Mouse (Mus musculus): Measurements from ENCODE around the gene Ttll8. TPM values are rescaled to one million over a fixed set of nuclear protein-coding genes. Genes with fewer than 3 reads are reported as not detected.
A peak's percentile ranks its signal among the peaks of the same experiment; 100 is the strongest.

Ttll8 gene
- polyA plus RNA-seq, 1 experiment = not detected

DNA sequence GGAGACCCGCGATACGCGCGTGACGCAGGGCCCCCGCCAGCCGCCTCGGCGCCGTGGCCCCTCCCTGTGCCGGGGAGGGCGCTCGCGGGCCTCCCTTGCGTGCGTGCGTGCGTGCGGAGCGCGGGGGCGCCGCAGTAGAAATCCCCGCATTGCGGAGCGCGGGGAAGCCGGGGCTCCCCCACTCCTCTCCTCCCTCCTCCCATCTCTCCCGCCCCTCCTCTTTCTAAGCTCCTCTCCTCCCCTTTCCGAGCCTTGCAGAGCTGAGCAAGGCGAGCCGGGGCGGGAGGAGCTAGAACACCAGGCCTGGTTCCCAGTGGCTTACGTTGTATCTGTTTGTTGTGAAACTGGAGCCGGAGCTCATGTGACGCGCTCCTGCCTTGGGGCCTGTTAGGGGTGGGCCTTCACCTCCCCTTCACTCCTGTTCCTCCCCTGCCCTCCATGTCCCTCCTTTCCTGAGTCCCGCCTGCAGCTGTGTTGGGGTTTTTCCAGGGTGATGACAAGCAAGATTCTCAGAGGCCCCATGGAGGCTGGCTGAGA is 90.5 kb downstream of the Ttll8 start:
- peaks cover 74% of the 10 kb centered on the region for H3K4me1 ChIP-seq
- H3K9me3 ChIP-seq = no peaks in the 10 kb centered on the region; the same call in 1 of the 2 replicates
- peaks cover 16% of the 10 kb centered on the region for H3K27me3 ChIP-seq (replicated peaks)
- H3K4me3 ChIP-seq (replicated peaks) = peak overlapping the region; percentile 98
- TF ChIP-seq GATA1 (IDR thresholded peaks at IDR 0.05; ENCODE audit: borderline replicate concordance, low read length) (no peak), FLI1 (IDR thresholded peaks at IDR 0.05; ENCODE audit: low read length) (no peak)
- H3K36me3 ChIP-seq (replicated peaks; ENCODE audit: low read length) = peaks cover 31% of the 10 kb centered on the region

GRCm38 (mm10) chr15:88862881-88863694 is 91.1 kb downstream of the Ttll8 start:
- Histone ChIP-seq H3K4me1 (peaks cover 70% of the 10 kb centered on the region), H3K9me3 (no peaks in the 10 kb centered on the region), H3K36me3 (replicated peaks; ENCODE audit: low read length) (peaks cover 31% of the 10 kb centered on the region), H3K27me3 (replicated peaks) (peaks cover 22% of the 10 kb centered on the region), H3K4me3 (replicated peaks) (peak overlapping the region; percentile 98)
- TF ChIP-seq GATA1 (IDR thresholded peaks at IDR 0.05; ENCODE audit: borderline replicate concordance, low read length) = no peak
- TF ChIP-seq FLI1 (IDR thresholded peaks at IDR 0.05; ENCODE audit: low read length) = no peak

GRCm38 (mm10) chr15:88861772-88862622 is 92.2 kb downstream of the Ttll8 start, which contains the start of gene Pim3:
Gene Pim3 (plus strand): TSS chr15:88862186.
- H3K4me3 ChIP-seq (replicated peaks) = peak within 1 kb of the TSS; percentile 98
- H3K9me3 ChIP-seq = no peaks in the 10 kb centered on the region
- H3K36me3 ChIP-seq (replicated peaks; ENCODE audit: low read length) = peaks cover 28% of the 10 kb centered on the region
- peaks cover 59% of the 10 kb centered on the region for H3K4me1 ChIP-seq
- H3K27me3 ChIP-seq (replicated peaks) = peaks cover 33% of the 10 kb centered on the region
- peak; percentile 10; the same call in 1 of the 2 replicates for TF ChIP-seq FLI1 (IDR thresholded peaks at IDR 0.05; ENCODE audit: low read length)
- TF ChIP-seq GATA1 (IDR thresholded peaks at IDR 0.05; ENCODE audit: borderline replicate concordance, low read length) = no peak

DNA sequence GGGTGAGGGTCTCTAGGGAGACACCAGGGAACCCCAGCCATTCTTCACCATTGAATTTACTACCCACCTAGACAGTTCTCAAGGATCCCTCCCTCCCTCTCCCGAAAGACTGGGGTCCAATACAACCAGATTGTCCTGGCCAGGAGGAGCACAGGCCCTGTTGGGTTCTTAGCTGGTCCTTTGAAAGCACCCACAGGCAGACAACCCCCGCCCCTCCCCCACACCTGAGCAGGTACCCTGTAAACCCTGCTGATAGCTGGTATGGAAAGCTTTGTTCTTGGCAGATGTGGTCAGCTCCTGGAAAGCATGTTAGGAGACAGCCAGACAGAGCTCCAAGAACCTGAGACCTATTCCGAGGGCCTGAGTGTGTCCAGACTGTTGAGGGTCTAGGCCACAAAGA is 93.4 kb downstream of the Ttll8 start:
- Histone ChIP-seq H3K9me3 (no peaks in the 10 kb centered on the region), H3K4me3 (replicated peaks) (no peak overlapping the region), H3K27me3 (replicated peaks) (peaks cover 43% of the 10 kb centered on the region), H3K4me1 (peaks cover 53% of the 10 kb centered on the region), H3K36me3 (replicated peaks; ENCODE audit: low read length) (peaks cover 16% of the 10 kb centered on the region)
- TF ChIP-seq FLI1 (IDR thresholded peaks at IDR 0.05; ENCODE audit: low read length) (no peak), GATA1 (IDR thresholded peaks at IDR 0.05; ENCODE audit: borderline replicate concordance, low read length) (no peak)

DNA sequence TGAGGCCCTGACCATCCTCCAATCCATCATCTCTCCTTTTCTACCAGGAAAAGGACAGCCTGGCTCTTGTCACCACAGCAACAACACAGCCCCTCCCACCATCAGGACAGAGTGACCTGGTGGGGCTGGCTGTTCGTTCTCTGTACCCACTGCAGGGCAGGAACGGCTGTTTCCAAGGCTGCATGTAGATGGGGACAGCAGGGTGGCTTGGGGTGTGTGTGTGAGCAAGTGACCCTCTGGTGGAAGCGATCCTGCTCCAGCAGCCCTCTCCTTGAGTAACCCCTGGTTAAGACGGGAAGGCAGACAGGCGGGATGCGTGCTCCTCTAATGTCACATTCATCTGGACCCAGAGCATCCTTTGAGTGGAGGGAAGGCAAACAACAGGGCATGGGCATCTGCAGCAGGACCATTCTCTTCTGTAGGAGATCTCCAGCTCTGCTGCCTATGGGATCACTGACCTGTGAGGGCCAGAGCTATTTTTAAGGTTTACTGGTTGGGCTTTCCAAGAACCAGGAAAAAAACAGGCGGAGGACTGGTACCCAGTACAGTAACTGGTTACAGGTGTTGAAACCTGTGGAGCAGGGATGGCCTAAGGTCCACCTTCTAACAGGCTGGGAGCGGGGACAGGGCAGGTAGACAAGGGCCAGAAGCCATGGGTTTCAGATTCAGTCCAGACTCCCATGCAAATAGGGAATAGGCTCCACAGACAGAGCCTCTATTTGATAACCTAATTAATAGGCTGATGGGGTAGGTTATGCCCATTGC is 94.8 kb downstream of the Ttll8 start:
- no peak for TF ChIP-seq FLI1 (IDR thresholded peaks at IDR 0.05; ENCODE audit: low read length)
- TF ChIP-seq GATA1 (IDR thresholded peaks at IDR 0.05; ENCODE audit: borderline replicate concordance, low read length) = no peak
- peaks cover 4% of the 10 kb centered on the region for H3K36me3 ChIP-seq (replicated peaks; ENCODE audit: low read length)
- no peaks in the 10 kb centered on the region for H3K9me3 ChIP-seq
- peaks cover 52% of the 10 kb centered on the region for H3K27me3 ChIP-seq (replicated peaks)
- H3K4me3 ChIP-seq (replicated peaks) = no peak overlapping the region
- H3K4me1 ChIP-seq = peaks cover 56% of the 10 kb centered on the region

GRCm38 (mm10) chr15:88858707-88859106 is 95.5 kb downstream of the Ttll8 start:
- H3K27me3 ChIP-seq (replicated peaks) = peaks cover 56% of the 10 kb centered on the region
- no peak overlapping the region for H3K4me3 ChIP-seq (replicated peaks)
- no peaks in the 10 kb centered on the region for H3K36me3 ChIP-seq (replicated peaks; ENCODE audit: low read length)
- H3K9me3 ChIP-seq = no peaks in the 10 kb centered on the region
- peaks cover 55% of the 10 kb centered on the region for H3K4me1 ChIP-seq
- TF ChIP-seq GATA1 (IDR thresholded peaks at IDR 0.05; ENCODE audit: borderline replicate concordance, low read length) (no peak), FLI1 (IDR thresholded peaks at IDR 0.05; ENCODE audit: low read length) (no peak)

- Histone ChIP-seq H3K27me3 (replicated peaks) (peaks cover 62% of the 10 kb centered on the region), H3K4me1 (peaks cover 49% of the 10 kb centered on the region), H3K36me3 (replicated peaks; ENCODE audit: low read length) (no peaks in the 10 kb centered on the region), H3K4me3 (replicated peaks) (no peak overlapping the region), H3K9me3 (no peaks in the 10 kb centered on the region)
- TF ChIP-seq FLI1 (IDR thresholded peaks at IDR 0.05; ENCODE audit: low read length) = no peak
- no peak for TF ChIP-seq GATA1 (IDR thresholded peaks at IDR 0.05; ENCODE audit: borderline replicate concordance, low read length)
Observed at GRCm38 (mm10) chr15:88858141-88858541, 96.1 kb downstream of the Ttll8 start.

GRCm38 (mm10) chr15:88857361-88857760 is 96.9 kb downstream of the Ttll8 start:
- H3K4me3 ChIP-seq (replicated peaks) = no peak overlapping the region
- H3K9me3 ChIP-seq = no peaks in the 10 kb centered on the region
- peaks cover 41% of the 10 kb centered on the region for H3K4me1 ChIP-seq
- peaks cover 69% of the 10 kb centered on the region for H3K27me3 ChIP-seq (replicated peaks)
- TF ChIP-seq FLI1 (IDR thresholded peaks at IDR 0.05; ENCODE audit: low read length) = no peak
- TF ChIP-seq GATA1 (IDR thresholded peaks at IDR 0.05; ENCODE audit: borderline replicate concordance, low read length) = no peak
- H3K36me3 ChIP-seq (replicated peaks; ENCODE audit: low read length) = no peaks in the 10 kb centered on the region

DNA sequence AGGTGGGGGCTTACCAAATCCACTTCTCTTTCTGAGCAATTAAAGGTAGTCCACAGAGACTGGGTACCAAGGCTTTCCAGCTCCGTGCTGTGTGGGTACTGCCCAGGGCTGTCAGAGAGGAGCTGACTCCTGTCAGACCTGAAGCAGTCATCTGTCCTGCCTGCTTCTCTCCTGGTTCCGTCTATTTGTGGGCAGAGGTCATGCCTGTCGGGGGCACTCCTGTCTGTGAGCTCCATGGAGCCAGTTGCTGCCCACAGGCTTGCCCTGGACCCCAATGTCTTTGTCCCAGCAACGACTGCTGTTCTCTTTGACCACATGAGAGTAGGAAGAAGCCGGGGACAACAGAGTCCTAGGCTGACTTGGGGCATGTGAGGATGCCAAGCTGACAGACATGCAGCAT is 97.6 kb downstream of the Ttll8 start:
- TF ChIP-seq FLI1 (IDR thresholded peaks at IDR 0.05; ENCODE audit: low read length) (no peak), GATA1 (IDR thresholded peaks at IDR 0.05; ENCODE audit: borderline replicate concordance, low read length) (no peak)
- Histone ChIP-seq H3K9me3 (no peaks in the 10 kb centered on the region), H3K27me3 (replicated peaks) (peaks cover 77% of the 10 kb centered on the region), H3K4me1 (peaks cover 39% of the 10 kb centered on the region), H3K4me3 (replicated peaks) (no peak overlapping the region), H3K36me3 (replicated peaks; ENCODE audit: low read length) (no peaks in the 10 kb centered on the region)
